Mouse (Mus musculus) neural tube, embryonic 14.5 days (tissue): Measurements from ENCODE around the gene Tbc1d30. TPM values are rescaled to one million over a fixed set of nuclear protein-coding genes. Genes with fewer than 3 reads are reported as not detected.

Experiments
- ATAC-seq: fragments of 200-750 bp; cut with Nextera tagmentation; 2 replicates; pipeline ENCODE4 v1.8.0; 2017; ENCODE audit warnings: low read depth, mild to moderate bottlenecking, moderate TSS enrichment, moderate library complexity
- H3K27ac ChIP-seq: fragments of 300-500 bp; sonication (generic); 2 replicates; pipeline ENCODE4 v1.5.1; 2014; ENCODE audit warnings: low read depth, mild to moderate bottlenecking, control low read depth, low read length, moderate library complexity, mixed read lengths
- H3K27me3 ChIP-seq: fragments of 300-500 bp; sonication (generic); 2 replicates; pipeline ENCODE4 v1.6.1; 2014; ENCODE audit warnings: low read length; ENCODE audit not compliant: control insufficient read depth, insufficient read depth
- H3K36me3 ChIP-seq: fragments of 300-500 bp; sonication (generic); 2 replicates; pipeline ENCODE4 v1.6.1; 2014; ENCODE audit warnings: low read length, mixed read lengths; ENCODE audit not compliant: control insufficient read depth, insufficient read depth
- H3K4me1 ChIP-seq: fragments of 300-500 bp; sonication (generic); 2 replicates; pipeline ENCODE4 v1.6.1; 2014; ENCODE audit warnings: low read length; ENCODE audit not compliant: control insufficient read depth, insufficient read depth
- H3K4me2 ChIP-seq: fragments of 300-500 bp; sonication (generic); 2 replicates; pipeline ENCODE4 v1.6.1; 2014; ENCODE audit warnings: mild to moderate bottlenecking, low read depth, low read length, control low read depth
- H3K4me3 ChIP-seq: fragments of 300-500 bp; sonication (generic); 2 replicates; pipeline ENCODE4 v1.5.1; 2014; ENCODE audit warnings: low read depth, low read length, control low read depth, mixed read lengths
- H3K9ac ChIP-seq: fragments of 300-500 bp; sonication (generic); replicated peaks from 2 replicates; pipeline ENCODE4 v1.6.1; 2014; ENCODE audit warnings: low read depth, mild to moderate bottlenecking, control low read depth, low read length, mixed read lengths
- H3K9me3 ChIP-seq: fragments of 300-500 bp; sonication (generic); 2 replicates; pipeline ENCODE4 v1.6.1; 2016; ENCODE audit warnings: low read length; ENCODE audit not compliant: control insufficient read depth
- WGBS: fragments of 180-500 bp; shearing (Covaris S2); extraction: QIAGEN DNeasy Blood & Tissue Kit; methylation state at CpG from one replicate; pipeline ENCODE4 v1.1.7; 2014; 5-methylcytosine and 5-hydroxymethylcytosine counted together
- polyA plus RNA-seq: library from polyadenylated mRNA; unstranded; fragments of >200 nt; fragmentation: Nextera tagmentation; extraction: Ambion mirVana; gene quantifications from 2 replicates; pipeline ENCODE4 v1.2.1, GENCODE M21; 2014

Tbc1d30 gene
- polyA plus RNA-seq, 1 experiment from 2014 or later, result 31.4 TPM

GRCm38 (mm10) chr10:121294471-121294870 lies 56.6 kb downstream of the Tbc1d30 start:
- H3K27me3 ChIP-seq, result no peaks in the 10 kb centered on the region
- H3K36me3 ChIP-seq, result peaks cover 12% of the 10 kb centered on the region; the same call in 1 of the 2 replicates
- WGBS, result 80% methylated on average over 16 of the region's 16 CpGs
- no peak overlapping the region for H3K9ac ChIP-seq
- H3K4me1 ChIP-seq, result peaks cover 17% of the 10 kb centered on the region
- H3K27ac ChIP-seq, result no peak overlapping the region
- no peak overlapping the region for H3K4me3 ChIP-seq
- no peaks in the 10 kb centered on the region for H3K9me3 ChIP-seq
- H3K4me2 ChIP-seq, result no peak overlapping the region
- no peak for ATAC-seq

GRCm38 (mm10) chr10:121293829-121294228 lies 57.2 kb downstream of the Tbc1d30 start:
- 78% methylated on average over 8 of the region's 8 CpGs for WGBS
- H3K36me3 ChIP-seq, result peaks cover 12% of the 10 kb centered on the region; the same call in 1 of the 2 replicates
- no peak overlapping the region for H3K4me3 ChIP-seq
- no peaks in the 10 kb centered on the region for H3K27me3 ChIP-seq
- H3K27ac ChIP-seq, result no peak overlapping the region
- peaks cover 17% of the 10 kb centered on the region for H3K4me1 ChIP-seq
- no peak for ATAC-seq
- no peak overlapping the region for H3K4me2 ChIP-seq
- no peaks in the 10 kb centered on the region for H3K9me3 ChIP-seq
- no peak overlapping the region for H3K9ac ChIP-seq

- Histone ChIP-seq H3K4me3 (no peak overlapping the region), H3K27me3 (no peaks in the 10 kb centered on the region), H3K9me3 (no peaks in the 10 kb centered on the region), H3K4me1 (peaks cover 14% of the 10 kb centered on the region), H3K9ac (no peak overlapping the region), H3K4me2 (peak overlapping the region; percentile 15), H3K27ac (peak overlapping the region; percentile 58), H3K36me3 (peaks cover 12% of the 10 kb centered on the region; the same call in 1 of the 2 replicates)
- ATAC-seq, result peak; percentile 23; the same call in 1 of the 2 replicates
- WGBS, result 83% methylated on average over 10 of the region's 10 CpGs
These were observed 59.7 kb downstream of the Tbc1d30 start for GRCm38 (mm10) chr10:121291272-121291917.

GRCm38 (mm10) chr10:121290682-121291078 lies 60.4 kb downstream of the Tbc1d30 start:
- Histone ChIP-seq H3K4me2 (peak overlapping the region; percentile 15; the same call in 1 of the 2 replicates), H3K27ac (peak overlapping the region; percentile 58), H3K4me3 (no peak overlapping the region), H3K9me3 (no peaks in the 10 kb centered on the region), H3K36me3 (peaks cover 6% of the 10 kb centered on the region; the same call in 1 of the 2 replicates), H3K4me1 (peaks cover 14% of the 10 kb centered on the region), H3K9ac (no peak overlapping the region), H3K27me3 (no peaks in the 10 kb centered on the region)
- WGBS, result 23% methylated on average over 20 of the region's 20 CpGs
- peak; percentile 82 for ATAC-seq

- 54% methylated on average over 4 of the region's 4 CpGs for WGBS
- Histone ChIP-seq H3K4me1 (peaks cover 14% of the 10 kb centered on the region), H3K4me3 (no peak overlapping the region), H3K4me2 (peak overlapping the region; percentile 15; the same call in 1 of the 2 replicates), H3K27ac (peak overlapping the region; percentile 82), H3K9ac (no peak overlapping the region), H3K27me3 (no peaks in the 10 kb centered on the region), H3K9me3 (no peaks in the 10 kb centered on the region), H3K36me3 (peaks cover 6% of the 10 kb centered on the region; the same call in 1 of the 2 replicates)
- ATAC-seq, result peak; percentile 52
These were observed 61.0 kb downstream of the Tbc1d30 start for GRCm38 (mm10) chr10:121289970-121290681.

GRCm38 (mm10) chr10:121282926-121283325 lies 68.2 kb downstream of the Tbc1d30 start:
- Histone ChIP-seq H3K4me3 (no peak overlapping the region), H3K4me1 (no peaks in the 10 kb centered on the region), H3K27ac (no peak overlapping the region), H3K9ac (no peak overlapping the region), H3K9me3 (no peaks in the 10 kb centered on the region), H3K36me3 (peaks cover 8% of the 10 kb centered on the region; the same call in 1 of the 2 replicates), H3K4me2 (no peak overlapping the region), H3K27me3 (no peaks in the 10 kb centered on the region)
- WGBS, result 82% methylated on average over 6 of the region's 6 CpGs
- no peak for ATAC-seq

GRCm38 (mm10) chr10:121282436-121282835 lies 68.6 kb downstream of the Tbc1d30 start:
- Histone ChIP-seq H3K4me1 (no peaks in the 10 kb centered on the region), H3K36me3 (peaks cover 8% of the 10 kb centered on the region; the same call in 1 of the 2 replicates), H3K4me2 (no peak overlapping the region), H3K9ac (no peak overlapping the region), H3K4me3 (no peak overlapping the region), H3K27ac (no peak overlapping the region), H3K27me3 (no peaks in the 10 kb centered on the region), H3K9me3 (no peaks in the 10 kb centered on the region)
- ATAC-seq, result no peak
- 75% methylated on average over 11 of the region's 11 CpGs for WGBS

GRCm38 (mm10) chr10:121280943-121281342 lies 70.1 kb downstream of the Tbc1d30 start:
- no peak for ATAC-seq
- WGBS, result 79% methylated on average over 11 of the region's 11 CpGs
- Histone ChIP-seq H3K9me3 (no peaks in the 10 kb centered on the region), H3K4me3 (no peak overlapping the region), H3K36me3 (peaks cover 8% of the 10 kb centered on the region; the same call in 1 of the 2 replicates), H3K27ac (no peak overlapping the region), H3K4me2 (no peak overlapping the region), H3K9ac (no peak overlapping the region), H3K4me1 (no peaks in the 10 kb centered on the region), H3K27me3 (no peaks in the 10 kb centered on the region)

- Histone ChIP-seq H3K9ac (no peak overlapping the region), H3K4me2 (no peak overlapping the region), H3K4me1 (no peaks in the 10 kb centered on the region), H3K27me3 (no peaks in the 10 kb centered on the region), H3K36me3 (peaks cover 17% of the 10 kb centered on the region), H3K27ac (no peak overlapping the region), H3K4me3 (no peak overlapping the region), H3K9me3 (no peaks in the 10 kb centered on the region)
- ATAC-seq, result no peak
- 61% methylated on average over 2 of the region's 2 CpGs for WGBS
These were observed 74.0 kb downstream of the Tbc1d30 start for GRCm38 (mm10) chr10:121277022-121277471.
